Comparison of ENCODE assay signal across 8 mouse cellular contexts in genomic region chr3:37952891-37953290, GRCm38 (mm10).
DNase-seq lines count a peak whose midpoint lies in the region; ATAC-seq lines count a peak whose summit lies in the region.

No protein-coding gene starts in this region.

- no peak for ATAC-seq in erythroblast, adult 5-6 weeks (replicated peaks; ENCODE audit: low FRiP score, poor library complexity, severe bottlenecking)

- 71% methylated on average over 3 of the region's 3 CpGs for WGBS in forebrain, embryonic 10.5 days

- no peaks in the 10 kb centered on the region for H3K27me3 ChIP-seq in forebrain, embryonic 10.5 days (ENCODE audit: poor library complexity, severe bottlenecking)

- H3K36me3 ChIP-seq in forebrain, embryonic 10.5 days (replicated peaks): no peaks in the 10 kb centered on the region

- DNase-seq in heart, postnatal 14 days: peak; percentile 36 to 57
- DNase-seq in heart, adult 8-10 months (ENCODE audit: low spot score): no peak
- DNase-seq in urinary bladder, postnatal 14 days (ENCODE audit: low spot score): peak; percentile 53
- no peak for DNase-seq in urinary bladder, adult 2 months (ENCODE audit: low spot score)
- DNase-seq in gastrocnemius, postnatal 10 days: peak; percentile 19
- DNase-seq in lung, postnatal 14 days: peak; percentile 59
- DNase-seq in forebrain, embryonic 10.5 days (ENCODE audit: extremely low spot score, low spot score): no peak

- H3K4me1 ChIP-seq in forebrain, embryonic 10.5 days: peaks cover 2% of the 10 kb centered on the region; the same call in 1 of the 2 replicates

- H3K4me3 ChIP-seq in forebrain, embryonic 10.5 days: no peak overlapping the region

- intact Hi-C loops in heart, postnatal 14 days (cut with DNase I): loop anchor here (2.0 to 10.0 kb wide), 2 partner anchors 312 to 478 kb away; no protein-coding TSS in a partner anchor

- H3K9me3 ChIP-seq in forebrain, embryonic 10.5 days: peaks cover 16% of the 10 kb centered on the region

- H3K27ac ChIP-seq in forebrain, embryonic 10.5 days: no peak overlapping the region

Comparison
In these comparisons a context has a peak if more than half of its experiments do, and no peak if none do; other contexts are left out.
1. DNase-seq: peak in heart, postnatal 14 days (2 of 2), urinary bladder, postnatal 14 days (single experiment), gastrocnemius, postnatal 10 days (single experiment) and lung, postnatal 14 days (single experiment); none in heart, adult 8-10 months (single experiment), urinary bladder, adult 2 months (single experiment) and forebrain, embryonic 10.5 days (single experiment).